Mouse (Mus musculus) liver, embryonic 14.5 days (tissue): ENCODE data around the gene Inpp1.

Experiments used
- CTCF ChIP-seq: IDR thresholded peaks from 2 replicates; pipeline ENCODE4 v1.5.1; 2016; ENCODE audit warnings: antibody characterized with exemption, low read depth, control low read depth
- EP300 ChIP-seq: IDR thresholded peaks from 2 replicates; pipeline ENCODE4 v1.6.1; 2016; ENCODE audit warnings: antibody characterized with exemption, low read depth

- TF ChIP-seq CTCF, result no peak
- TF ChIP-seq EP300, result no peak
Observed at GRCm38 (mm10) chr1:52864220-52864619, 46.7 kb upstream of the Inpp1 start.
